Mouse (Mus musculus) MEL (cell line): ENCODE data around the gene Ksr1. TPM values are rescaled to one million over a fixed set of nuclear protein-coding genes. Genes with fewer than 3 reads are reported as not detected.

Experiments
- DNase-seq: peaks from one replicate; pipeline ENCODE4 v3.0.0; 2011; ENCODE audit warnings: low read depth, low spot score
- H3K27ac ChIP-seq: 2 replicates; pipeline ENCODE4 v1.5.1; 2012; ENCODE audit warnings: low read depth, mild to moderate bottlenecking, control low read depth, low read length, moderate library complexity; ENCODE audit not compliant: control insufficient read depth
- H3K27me3 ChIP-seq, 2 experiments: fragments of 150-350 bp in 1 of 2; sonication (generic) in 1 of 2; 2 replicates each; pipeline ENCODE4 v1.6.1; 2012; ENCODE audit warnings: low read length in 2 of 2, mild to moderate bottlenecking in 2 of 2, improper control_type of control experiment in 1 of 2, moderate library complexity in 1 of 2; ENCODE audit not compliant: insufficient read depth in 2 of 2, control insufficient read depth in 1 of 2
- H3K36me3 ChIP-seq, 2 experiments: 2 replicates each; pipeline ENCODE4 v1.6.1; 2012 to 2014; ENCODE audit warnings: low read length in 2 of 2, improper control_type of control experiment in 1 of 2, inconsistent platforms in 1 of 2, mild to moderate bottlenecking in 1 of 2; ENCODE audit not compliant: insufficient read depth in 2 of 2, control insufficient read depth in 1 of 2
- H3K4me1 ChIP-seq, 2 experiments: fragments of 150-350 bp in 1 of 2; sonication (generic) in 1 of 2; 2 replicates each; pipeline ENCODE4 v1.6.1; 2012; ENCODE audit warnings: low read length in 2 of 2, improper control_type of control experiment in 1 of 2, mild to moderate bottlenecking in 1 of 2; ENCODE audit not compliant: insufficient read depth in 2 of 2, control insufficient read depth in 1 of 2
- H3K4me3 ChIP-seq, 2 experiments: fragments of 150-350 bp in 1 of 2; sonication (generic) in 1 of 2; 2 replicates each; pipeline ENCODE4 v1.5.1; 2012; ENCODE audit warnings: low read depth in 2 of 2, low read length in 2 of 2, mild to moderate bottlenecking in 2 of 2, moderate library complexity in 2 of 2, control low read depth in 1 of 2, improper control_type of control experiment in 1 of 2; ENCODE audit not compliant: control insufficient read depth in 1 of 2, insufficient read depth in 1 of 2
- H3K79me2 ChIP-seq: 2 replicates; pipeline ENCODE4 v1.6.1; 2012; ENCODE audit warnings: mild to moderate bottlenecking, low read length, moderate library complexity; ENCODE audit not compliant: control insufficient read depth, poor library complexity, insufficient read depth
- H3K9ac ChIP-seq: 2 replicates; pipeline ENCODE4 v1.6.1; 2012; ENCODE audit warnings: low read depth, mild to moderate bottlenecking, control low read depth, low read length, moderate library complexity; ENCODE audit not compliant: control insufficient read depth, poor library complexity, severe bottlenecking
- H3K9me3 ChIP-seq: fragments of 150-350 bp; sonication (generic); replicated peaks from 2 replicates; pipeline ENCODE4 v1.6.1; 2012; ENCODE audit warnings: mild to moderate bottlenecking, low read length, improper control_type of control experiment, moderate library complexity; ENCODE audit not compliant: insufficient read depth
- BHLHE40 ChIP-seq: IDR thresholded peaks from 2 replicates; pipeline ENCODE4 v1.6.1; 2012; ENCODE audit warnings: low read depth, mild to moderate bottlenecking, inconsistent platforms, low read length, improper control_type of control experiment, borderline replicate concordance
- CHD1 ChIP-seq: IDR thresholded peaks from 2 replicates; pipeline ENCODE4 v1.6.1; 2012; ENCODE audit warnings: low read depth, mild to moderate bottlenecking, inconsistent platforms, low read length, improper control_type of control experiment
- CHD2 ChIP-seq: IDR thresholded peaks from 2 replicates; pipeline ENCODE4 v1.6.1; 2011; ENCODE audit warnings: low read length, improper control_type of control experiment
- CTCF ChIP-seq, 3 experiments: IDR thresholded peaks in 2 of 3; conservative IDR thresholded peaks in 1 of 3; 2 replicates each; pipeline ENCODE4 v1.5.1; 2011 to 2012; ENCODE audit warnings: low read length in 3 of 3, low read depth in 2 of 3, mild to moderate bottlenecking in 2 of 3, improper control_type of control experiment in 1 of 3, inconsistent platforms in 1 of 3, mixed read lengths in 1 of 3, moderate library complexity in 1 of 3; ENCODE audit not compliant: control insufficient read depth in 1 of 3, insufficient read depth in 1 of 3, poor library complexity in 1 of 3, severe bottlenecking in 1 of 3
- E2F4 ChIP-seq: IDR thresholded peaks from 2 replicates; pipeline ENCODE4 v1.6.1; 2011; ENCODE audit warnings: low read depth, low read length, improper control_type of control experiment, borderline replicate concordance
- ELF1 ChIP-seq: IDR thresholded peaks from 2 replicates; pipeline ENCODE4 v1.6.1; 2014; ENCODE audit warnings: low read depth, mild to moderate bottlenecking, inconsistent platforms, low read length, improper control_type of control experiment, moderate library complexity
- ETS1 ChIP-seq: IDR thresholded peaks from 2 replicates; pipeline ENCODE4 v1.6.1; 2012; ENCODE audit warnings: low read depth, mild to moderate bottlenecking, inconsistent platforms, low read length, improper control_type of control experiment, moderate library complexity
- GATA1 ChIP-seq: IDR thresholded peaks from 2 replicates; pipeline ENCODE4 v1.6.1; 2011; ENCODE audit warnings: low read depth, low read length, improper control_type of control experiment
- HCFC1 ChIP-seq: IDR thresholded peaks from 2 replicates; pipeline ENCODE4 v1.6.1; 2012; ENCODE audit warnings: low read depth, mild to moderate bottlenecking, inconsistent platforms, low read length, improper control_type of control experiment, moderate library complexity
- JUND ChIP-seq: IDR thresholded peaks from 2 replicates; pipeline ENCODE4 v1.6.1; 2011; ENCODE audit warnings: low read depth, mild to moderate bottlenecking, improper control_type of control experiment, low read length
- MAX ChIP-seq: IDR thresholded peaks from 2 replicates; pipeline ENCODE4 v1.6.1; 2011; ENCODE audit warnings: low read length, improper control_type of control experiment
- NRF1 ChIP-seq: IDR thresholded peaks from 2 replicates; pipeline ENCODE4 v1.6.1; 2014; ENCODE audit warnings: low read depth, mild to moderate bottlenecking, inconsistent platforms, low read length, improper control_type of control experiment, moderate library complexity; ENCODE audit not compliant: poor library complexity, insufficient read depth, severe bottlenecking
- POLR2A ChIP-seq, 2 experiments: IDR thresholded peaks; 2 replicates each; pipeline ENCODE4 v1.6.1; 2011 to 2012; ENCODE audit warnings: low read length in 2 of 2, mild to moderate bottlenecking in 2 of 2, control low read depth in 1 of 2, improper control_type of control experiment in 1 of 2, low read depth in 1 of 2, moderate library complexity in 1 of 2; ENCODE audit not compliant: control insufficient read depth in 1 of 2, insufficient read depth in 1 of 2, poor library complexity in 1 of 2
- POLR2AphosphoS2 ChIP-seq: IDR thresholded peaks from 2 replicates; pipeline ENCODE4 v1.6.1; 2011; ENCODE audit warnings: low read length, improper control_type of control experiment
- RAD21 ChIP-seq: IDR thresholded peaks from 2 replicates; pipeline ENCODE4 v1.6.1; 2011; ENCODE audit warnings: mild to moderate bottlenecking, low read depth, low read length, improper control_type of control experiment
- SIN3A ChIP-seq: IDR thresholded peaks from 2 replicates; pipeline ENCODE4 v1.6.1; 2012; ENCODE audit warnings: low read length, improper control_type of control experiment, inconsistent platforms
- SMC3 ChIP-seq: IDR thresholded peaks from 2 replicates; pipeline ENCODE4 v1.6.1; 2011; ENCODE audit warnings: low read depth, low read length, improper control_type of control experiment
- TBP ChIP-seq: IDR thresholded peaks from 2 replicates; pipeline ENCODE4 v1.8.0; 2011; ENCODE audit warnings: low read depth, low read length, improper control_type of control experiment
- USF2 ChIP-seq, 2 experiments: IDR thresholded peaks; 2 replicates each; pipeline ENCODE4 v1.6.1; 2011 to 2012; ENCODE audit warnings: improper control_type of control experiment in 2 of 2, low read length in 2 of 2, borderline replicate concordance in 1 of 2, inconsistent platforms in 1 of 2, low read depth in 1 of 2, mild to moderate bottlenecking in 1 of 2; ENCODE audit not compliant: insufficient read depth in 1 of 2
- ZC3H11A ChIP-seq: IDR thresholded peaks from 2 replicates; pipeline ENCODE4 v1.6.1; 2012; ENCODE audit warnings: low read depth, mild to moderate bottlenecking, inconsistent platforms, low read length, improper control_type of control experiment
- ZNF384 ChIP-seq: IDR thresholded peaks from 2 replicates; pipeline ENCODE4 v1.6.1; 2012; ENCODE audit warnings: low read depth, mild to moderate bottlenecking, inconsistent platforms, low read length, improper control_type of control experiment
- polyA plus RNA-seq, 2 experiments: library from polyadenylated mRNA; stranded (reverse) in 1 of 2; unstranded in 1 of 2; fragments of >175 nt in 1 of 2; fragments of >200 nt in 1 of 2; gene quantifications; 2 replicates each; pipeline versions ENCODE4 v1.2.1 to v1.2.4; 2012; ENCODE audit warnings: low replicate concordance in 2 of 2, low read depth in 1 of 2; ENCODE audit not compliant: insufficient read length in 2 of 2, insufficient read depth in 1 of 2, missing spikeins in 1 of 2
- total RNA-seq: library from RNA; depleted of rRNA; stranded (reverse); fragments of 300-350 nt; gene quantifications from 2 replicates; pipeline ENCODE4 v1.2.3, GENCODE M21; 2012; rRNA removed

The Ksr1 gene
- total and polyA plus RNA-seq, 3 experiments: 9.7 to 18.4 TPM; not detected in 1

GRCm38 (mm10) chr11:78968121-78968520, 178.1 kb downstream of the Ksr1 start:
- peaks cover 0 to 48% of the 10 kb centered on the region in 2 experiments; a peak in 2 of 4 replicates for H3K36me3 ChIP-seq
- H3K9me3 ChIP-seq: no peaks in the 10 kb centered on the region
- H3K27me3 ChIP-seq: no peaks in the 10 kb centered on the region
- H3K4me1 ChIP-seq: no peaks in the 10 kb centered on the region
- H3K79me2 ChIP-seq: no peaks in the 10 kb centered on the region
- H3K4me3 ChIP-seq: no peak overlapping the region
- H3K27ac ChIP-seq: no peak overlapping the region
- TF ChIP-seq CHD2: no peak
- TF ChIP-seq ZC3H11A: no peak
- no peak for TF ChIP-seq BHLHE40
- TF ChIP-seq ETS1: no peak
- TF ChIP-seq POLR2A (IDR thresholded peaks at IDR 0.05; ENCODE audit: control insufficient read depth in 1 of 2, insufficient read depth in 1 of 2, low read depth in 1 of 2, low read length in 2 of 2, poor library complexity in 1 of 2): no peak
- TF ChIP-seq MAX: no peak
- TF ChIP-seq USF2 (IDR thresholded peaks at IDR 0.05; ENCODE audit: borderline replicate concordance in 1 of 2, insufficient read depth in 1 of 2, low read depth in 1 of 2, low read length in 2 of 2): no peak
- TF ChIP-seq ELF1: no peak
- TF ChIP-seq GATA1: no peak
- TF ChIP-seq E2F4: no peak
- TF ChIP-seq POLR2AphosphoS2: no peak
- no peak for TF ChIP-seq HCFC1
- no peak for DNase-seq
- H3K9ac ChIP-seq: no peak overlapping the region

- TF ChIP-seq ETS1 (0 out of 2 replicates have a peak, but pooled peaks have one; percentile 24), NRF1 (no peak), TBP (no peak), JUND (0 out of 2 replicates have a peak, but pooled peaks have one; percentile 24), SMC3 (peak; percentile 96), ZNF384 (0 out of 2 replicates have a peak, but pooled peaks have one; percentile 34), ZC3H11A (peak; percentile 76), RAD21 (peak; percentile 80), CHD1 (no peak), CTCF (IDR thresholded peaks at IDR 0.05 in 2 of 3, conservative IDR thresholded peaks at IDR 0.05 in 1 of 3; ENCODE audit: control insufficient read depth in 1 of 3, insufficient read depth in 1 of 3, low read depth in 2 of 3, low read length in 3 of 3, poor library complexity in 1 of 3, severe bottlenecking in 1 of 3) (peak; percentile 80 to 92 (median 81)), SIN3A (0 out of 2 replicates have a peak, but pooled peaks have one; percentile 45)
- no peaks in the 10 kb centered on the region for H3K79me2 ChIP-seq
- DNase-seq: peak; percentile 86
These were observed 178.8 kb downstream of the Ksr1 start for GRCm38 (mm10) chr11:78967371-78967770.

More at GRCm38 (mm10) chr11:78967371-78967770, 178.8 kb downstream of the Ksr1 start:
- Histone ChIP-seq H3K36me3 (peaks cover 0 to 42% of the 10 kb centered on the region in 2 experiments; a peak in 2 of 4 replicates), H3K9me3 (no peaks in the 10 kb centered on the region), H3K4me1 (no peaks in the 10 kb centered on the region), H3K27ac (no peak overlapping the region), H3K27me3 (no peaks in the 10 kb centered on the region), H3K9ac (no peak overlapping the region), H3K4me3 (no peak overlapping the region)

Other genes starting within 250 kb of the Ksr1 start
- not detected in 2 replicates for gene Nos2, start 225.6 kb downstream of the Ksr1 start, total RNA-seq
- not detected for gene Nos2, start 225.6 kb downstream of the Ksr1 start, polyA plus RNA-seq
- gene Lgals9, start 161.5 kb downstream of the Ksr1 start, total RNA-seq: 160 and 184 TPM in 2 replicates
- 100 to 1,000 TPM; 228 to 287 TPM for gene Lgals9, start 161.5 kb downstream of the Ksr1 start, polyA plus RNA-seq
- gene Wsb1, start 108.3 kb upstream of the Ksr1 start, total RNA-seq: 48.8 and 56.2 TPM in 2 replicates
- 10 to 100 TPM; 57.0 to 90.9 TPM for gene Wsb1, start 108.3 kb upstream of the Ksr1 start, polyA plus RNA-seq
- not detected in 2 replicates for gene Gm9964, start 150.5 kb upstream of the Ksr1 start, total RNA-seq
- not detected for gene Gm9964, start 150.5 kb upstream of the Ksr1 start, polyA plus RNA-seq
- 13.2 and 14.8 TPM in 2 replicates for gene Nf1, start 193.3 kb upstream of the Ksr1 start, total RNA-seq
- gene Nf1, start 193.3 kb upstream of the Ksr1 start, polyA plus RNA-seq: 100 to 1,000 TPM in 1 of 2 experiments, 10 to 100 TPM in 1; 20.3 to 108 TPM